Mouse (Mus musculus) frontal cortex, adult 2 months (tissue): ENCODE measurements around the gene Mrpl3. TPM values are rescaled to one million over a fixed set of nuclear protein-coding genes. Genes with fewer than 3 reads are reported as not detected.
"Not testable (repeated sequence)": the region's sequence is repeated elsewhere in the genome, so short reads cannot be mapped to it uniquely, and the experiment has no call there.

Experiments used
- DNase-seq, 2 experiments: peaks; one replicate each; pipeline ENCODE4 v3.0.0; 2022; ENCODE audit warnings: low spot score in 1 of 2; ENCODE audit errors: extremely low spot score in 1 of 2
- polyA plus RNA-seq: library from polyadenylated mRNA; depleted of rRNA; stranded (reverse); fragments of >200 nt; gene quantifications from 2 replicates; pipeline ENCODE4 v1.2.3, GENCODE M21; 2012; rRNA removed

Mrpl3 gene
- polyA plus RNA-seq, 1 experiment = 77.5 TPM

- not testable (repeated sequence) for DNase-seq
These were observed 72.2 kb downstream of the Mrpl3 start for GRCm38 (mm10) chr9:105125206-105125605.

Other genes starting within 250 kb of the Mrpl3 start
- gene Nudt16, start 78.6 kb downstream of the Mrpl3 start, polyA plus RNA-seq = 19.4 and 23.1 TPM in 2 replicates
- gene 1700080E11Rik, start 91.9 kb downstream of the Mrpl3 start, polyA plus RNA-seq = not detected in 2 replicates